In the genomic region with DNA sequence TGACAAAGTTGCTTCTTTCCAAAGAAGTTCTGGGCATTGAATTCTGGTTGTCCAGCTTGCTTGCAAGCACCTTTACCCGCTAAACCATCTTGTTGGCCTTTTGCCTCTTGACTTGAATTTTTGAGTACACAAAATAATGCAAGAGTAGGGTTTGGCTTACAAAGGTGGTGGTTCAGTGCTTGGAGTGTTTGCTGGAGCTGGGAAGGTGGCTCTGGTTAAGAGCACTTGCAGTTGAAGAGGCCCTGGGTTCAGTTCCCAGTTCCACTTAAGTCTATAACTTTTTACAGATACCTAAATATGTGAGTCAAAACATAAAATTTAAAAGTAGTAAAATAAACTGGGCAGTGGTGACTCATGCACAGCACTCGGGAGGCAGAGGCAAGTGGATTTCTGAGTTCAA, we compare ENCODE assay signal across 15 mouse cellular contexts.
"Had no signal": no experiment of that assay in that cellular context is flagged by ENCODE, and none has a peak within 500 bp of the region (broad histone marks: within the 10 kb centered on the region; RNA-seq: fewer than 3 reads in every experiment).

No protein-coding gene starts in this region.

- ATAC-seq: intestine, embryonic 15.5 days; liver, embryonic 12.5 days had no signal

- H3K4me1 ChIP-seq: intestine, embryonic 15.5 days; limb, embryonic 10.5 days; limb, embryonic 13.5 days; liver, embryonic 15.5 days had no signal

- H3K27me3 ChIP-seq: intestine, embryonic 15.5 days; limb, embryonic 13.5 days; liver, embryonic 12.5 days; liver, embryonic 15.5 days had no signal

- DNase-seq: kidney, adult 11 months; kidney, adult 8-10 months; kidney, postnatal 14 days; kidney, postnatal 4 days; liver; lung, embryonic 14.5 days; midbrain, embryonic 14.5 days; thymus, adult 18-20 months; thymus, postnatal 36 days had no signal

- H3K9ac ChIP-seq: intestine, embryonic 15.5 days; limb, embryonic 13.5 days; liver, embryonic 12.5 days; liver, embryonic 15.5 days; lung, embryonic 14.5 days had no signal

- H3K4me3 ChIP-seq: intestine, embryonic 15.5 days; limb, embryonic 10.5 days; limb, embryonic 13.5 days; liver, embryonic 12.5 days; liver, embryonic 15.5 days had no signal

- H3K27ac ChIP-seq: intestine, embryonic 15.5 days; limb, embryonic 10.5 days; limb, embryonic 13.5 days; liver, embryonic 12.5 days; liver, embryonic 15.5 days had no signal

- H3K4me2 ChIP-seq: intestine, embryonic 15.5 days; limb, embryonic 13.5 days; liver, embryonic 12.5 days; liver, embryonic 15.5 days; lung, embryonic 14.5 days; midbrain, embryonic 11.5 days had no signal

- H3K9me3 ChIP-seq: intestine, embryonic 15.5 days; limb, embryonic 10.5 days; limb, embryonic 13.5 days; liver, embryonic 12.5 days; liver, embryonic 15.5 days had no signal
